8 mouse cellular contexts compared by ENCODE assay signal in genomic region chr12:75358714-75359113, GRCm38 (mm10). TPM values are rescaled to one million over a fixed set of nuclear protein-coding genes. Genes with fewer than 3 reads are reported as not detected.
DNase-seq lines count a peak whose midpoint lies in the region; ATAC-seq lines count a peak whose summit lies in the region.
"Had no signal": no experiment of that assay in that cellular context is flagged by ENCODE, and none has a peak within 500 bp of the region (broad histone marks: within the 10 kb centered on the region; RNA-seq: fewer than 3 reads in every experiment).

No protein-coding gene starts in this region.

- ATAC-seq in CD4-positive, CD25-positive, alpha-beta regulatory T cell, adult 4 months: no peak

- peak; percentile 53 for DNase-seq in layer of hippocampus, adult 11-12 months (ENCODE audit: low spot score)
- DNase-seq in layer of hippocampus, adult 9-10 months (ENCODE audit: low spot score): no peak
- DNase-seq in cerebellum, postnatal 36 days: peak; percentile 57 to 58
- DNase-seq in heart, adult 9 months (ENCODE audit: low spot score in 2 of 2): peak; percentile 58 to 84
- peak; percentile 64 for DNase-seq in lung, postnatal 14 days
- DNase-seq in thymus, postnatal 10 days (ENCODE audit: low spot score in 2 of 2): no peak
- DNase-seq: liver had no signal

RNA-seq across cellular contexts. Expression of gene Rhoj, which starts 50.6 kb away (rescaled TPM):
- polyA plus RNA-seq in CD4-positive, CD25-positive, alpha-beta regulatory T cell, adult 4 months (2017; shearing (Covaris generic)): under 1 TPM in 1 of 2 experiments, not detected in 1; 0.17 TPM

RNA-seq across cellular contexts. Expression of gene Gphb5, which starts 57.9 kb away (rescaled TPM):
- polyA plus RNA-seq in CD4-positive, CD25-positive, alpha-beta regulatory T cell, adult 4 months (2017; shearing (Covaris generic)): under 1 TPM in 1 of 2 experiments, not detected in 1; 0.20 TPM

Comparison
In these comparisons a context has a peak if more than half of its experiments do, and no peak if none do; other contexts are left out.
1. DNase-seq: peak in layer of hippocampus, adult 11-12 months (single experiment), cerebellum, postnatal 36 days (2 of 2), heart, adult 9 months (2 of 2) and lung, postnatal 14 days (single experiment); none in layer of hippocampus, adult 9-10 months (single experiment) and thymus, postnatal 10 days (0 of 2).